Mouse (Mus musculus): ENCODE measurements at regions not wholly inside any gene's neighbourhood (a gene's known extent, or its start where the extent isn't known, plus 50 kb on each side); places are given as distances from the start of the nearest gene placed in this dataset.

GRCm38 (mm10) chr1:16816572-16816971 lies 723.4 kb upstream of the 4930444P10Rik start:
- Histone ChIP-seq H3K27ac (no peak overlapping the region), H3K9me3 (replicated peaks; ENCODE audit: low read length) (no peaks in the 10 kb centered on the region), H3K27me3 (ENCODE audit: insufficient read depth, low read length) (no peaks in the 10 kb centered on the region), H3K4me3 (replicated peaks; ENCODE audit: low read depth, low read length) (no peak overlapping the region), H3K4me1 (replicated peaks; ENCODE audit: insufficient read depth, low read length) (no peaks in the 10 kb centered on the region), H3K36me3 (ENCODE audit: insufficient read depth, low read length) (no peaks in the 10 kb centered on the region), H3K9ac (ENCODE audit: low read depth, low read length) (no peak overlapping the region), H3K4me2 (ENCODE audit: low read length) (no peak overlapping the region)
- ATAC-seq (replicated peaks; ENCODE audit: low FRiP score, low read depth) = no peak
- 82% methylated on average over 7 of the region's 7 CpGs for WGBS
- DNase-seq (ENCODE audit: low spot score) = no peak
- TF ChIP-seq CTCF (IDR thresholded peaks at IDR 0.05; ENCODE audit: low read depth) = no peak

- no peak overlapping the region for H3K4me2 ChIP-seq (ENCODE audit: low read length)
Measured at GRCm38 (mm10) chr1:16815731-16816130, 722.6 kb upstream of the 4930444P10Rik start.

GRCm38 (mm10) chr1:16809370-16810150 lies 716.4 kb upstream of the 4930444P10Rik start:
- H3K27me3 ChIP-seq (ENCODE audit: insufficient read depth, low read length) = no peaks in the 10 kb centered on the region
- H3K36me3 ChIP-seq (ENCODE audit: insufficient read depth, low read length) = no peaks in the 10 kb centered on the region

More at GRCm38 (mm10) chr1:16815731-16816130, 722.6 kb upstream of the 4930444P10Rik start:
- Histone ChIP-seq H3K27ac (no peak overlapping the region), H3K27me3 (ENCODE audit: insufficient read depth, low read length) (no peaks in the 10 kb centered on the region), H3K4me1 (replicated peaks; ENCODE audit: insufficient read depth, low read length) (no peaks in the 10 kb centered on the region), H3K36me3 (ENCODE audit: insufficient read depth, low read length) (no peaks in the 10 kb centered on the region), H3K4me3 (replicated peaks; ENCODE audit: low read depth, low read length) (no peak overlapping the region), H3K9me3 (replicated peaks; ENCODE audit: low read length) (no peaks in the 10 kb centered on the region), H3K9ac (ENCODE audit: low read depth, low read length) (no peak overlapping the region)
- DNase-seq (ENCODE audit: low spot score) = no peak
- no peak for ATAC-seq (replicated peaks; ENCODE audit: low FRiP score, low read depth)
- no peak for TF ChIP-seq CTCF (IDR thresholded peaks at IDR 0.05; ENCODE audit: low read depth)

GRCm38 (mm10) chr1:16798292-16798691 lies 705.2 kb upstream of the 4930444P10Rik start:
- H3K27ac ChIP-seq = no peak overlapping the region
- H3K27me3 ChIP-seq (ENCODE audit: insufficient read depth, low read length) = no peaks in the 10 kb centered on the region
- WGBS = 76% methylated on average over 6 of the region's 6 CpGs
- no peaks in the 10 kb centered on the region for H3K4me1 ChIP-seq (replicated peaks; ENCODE audit: insufficient read depth, low read length)
- H3K4me3 ChIP-seq (replicated peaks; ENCODE audit: low read depth, low read length) = no peak overlapping the region
- DNase-seq (ENCODE audit: low spot score) (peak; percentile 73), ATAC-seq (replicated peaks; ENCODE audit: low FRiP score, low read depth) (peak; percentile 74)
- no peaks in the 10 kb centered on the region for H3K36me3 ChIP-seq (ENCODE audit: insufficient read depth, low read length)
- peak; percentile 79 for TF ChIP-seq CTCF (IDR thresholded peaks at IDR 0.05; ENCODE audit: low read depth)
- no peak overlapping the region for H3K9ac ChIP-seq (ENCODE audit: low read depth, low read length)
- no peaks in the 10 kb centered on the region for H3K9me3 ChIP-seq (replicated peaks; ENCODE audit: low read length)
- no peak overlapping the region for H3K4me2 ChIP-seq (ENCODE audit: low read length)

More at GRCm38 (mm10) chr1:16809370-16810150, 716.4 kb upstream of the 4930444P10Rik start:
- H3K27ac ChIP-seq = no peak overlapping the region
- no peak for TF ChIP-seq CTCF (IDR thresholded peaks at IDR 0.05; ENCODE audit: low read depth)
- H3K9me3 ChIP-seq (replicated peaks; ENCODE audit: low read length) = no peaks in the 10 kb centered on the region
- no peak for ATAC-seq (replicated peaks; ENCODE audit: low FRiP score, low read depth)
- 88% methylated on average over 10 of the region's 10 CpGs for WGBS
- H3K4me2 ChIP-seq (ENCODE audit: low read length) = no peak overlapping the region
- H3K9ac ChIP-seq (ENCODE audit: low read depth, low read length) = no peak overlapping the region
- H3K4me3 ChIP-seq (replicated peaks; ENCODE audit: low read depth, low read length) = no peak overlapping the region
- no peaks in the 10 kb centered on the region for H3K4me1 ChIP-seq (replicated peaks; ENCODE audit: insufficient read depth, low read length)
- no peak for DNase-seq (ENCODE audit: low spot score)

GRCm38 (mm10) chr1:16796449-16796848 lies 703.3 kb upstream of the 4930444P10Rik start:
- Histone ChIP-seq H3K9me3 (replicated peaks; ENCODE audit: low read length) (no peaks in the 10 kb centered on the region), H3K9ac (ENCODE audit: low read depth, low read length) (no peak overlapping the region), H3K4me1 (replicated peaks; ENCODE audit: insufficient read depth, low read length) (no peaks in the 10 kb centered on the region), H3K4me2 (ENCODE audit: low read length) (no peak overlapping the region), H3K4me3 (replicated peaks; ENCODE audit: low read depth, low read length) (no peak overlapping the region), H3K36me3 (ENCODE audit: insufficient read depth, low read length) (no peaks in the 10 kb centered on the region), H3K27ac (no peak overlapping the region), H3K27me3 (ENCODE audit: insufficient read depth, low read length) (no peaks in the 10 kb centered on the region)
- no peak for TF ChIP-seq CTCF (IDR thresholded peaks at IDR 0.05; ENCODE audit: low read depth)
- 34% methylated on average over 1 of the region's 1 CpGs for WGBS
- ATAC-seq (replicated peaks; ENCODE audit: low FRiP score, low read depth) = no peak
- DNase-seq (ENCODE audit: low spot score) = no peak

GRCm38 (mm10) chr1:16790733-16791309 lies 697.7 kb upstream of the 4930444P10Rik start:
- WGBS = 81% methylated on average over 4 of the region's 4 CpGs

More at GRCm38 (mm10) chr1:16790733-16791309, 697.7 kb upstream of the 4930444P10Rik start:
- ATAC-seq (replicated peaks; ENCODE audit: low FRiP score, low read depth) (no peak), DNase-seq (ENCODE audit: low spot score) (no peak)
- H3K9ac ChIP-seq (ENCODE audit: low read depth, low read length) = no peak overlapping the region
- no peaks in the 10 kb centered on the region for H3K36me3 ChIP-seq (ENCODE audit: insufficient read depth, low read length)
- no peaks in the 10 kb centered on the region for H3K9me3 ChIP-seq (replicated peaks; ENCODE audit: low read length)
- no peak overlapping the region for H3K4me2 ChIP-seq (ENCODE audit: low read length)
- no peak overlapping the region for H3K27ac ChIP-seq
- no peak for TF ChIP-seq CTCF (IDR thresholded peaks at IDR 0.05; ENCODE audit: low read depth)
- no peaks in the 10 kb centered on the region for H3K4me1 ChIP-seq (replicated peaks; ENCODE audit: insufficient read depth, low read length)
- no peak overlapping the region for H3K4me3 ChIP-seq (replicated peaks; ENCODE audit: low read depth, low read length)
- no peaks in the 10 kb centered on the region for H3K27me3 ChIP-seq (ENCODE audit: insufficient read depth, low read length)

Data from kidney, postnatal 0 days (tissue).